Mouse (Mus musculus) right cerebral cortex, postnatal 14 days (tissue): ENCODE measurements around the gene Lrrc2.
A peak's percentile ranks its signal among the peaks of the same experiment; 100 is the strongest.

Source experiments
- DNase-seq: peaks from one replicate; pipeline ENCODE4 v3.0.0; 2022

The Lrrc2 gene

GRCm38 (mm10) chr9:110951397-110951796 lies at the start of gene Lrrc2:
Gene Lrrc2 (plus strand): TSS chr9:110951545.
- DNase-seq: no peak

- DNase-seq: no peak
These were observed 49.1 kb upstream of the Lrrc2 start for GRCm38 (mm10) chr9:110902271-110902670.

- DNase-seq: no peak
These were observed 44.0 kb upstream of the Lrrc2 start for GRCm38 (mm10) chr9:110907201-110907837.

GRCm38 (mm10) chr9:110907838-110908630 lies 43.3 kb upstream of the Lrrc2 start:
- DNase-seq: no peak

GRCm38 (mm10) chr9:110908631-110909016 lies 42.7 kb upstream of the Lrrc2 start:
- DNase-seq: no peak

- no peak for DNase-seq
These were observed 41.9 kb upstream of the Lrrc2 start for GRCm38 (mm10) chr9:110909371-110909967.

- no peak for DNase-seq
These were observed 36.6 kb upstream of the Lrrc2 start for GRCm38 (mm10) chr9:110914631-110915236.

- no peak for DNase-seq
These were observed 35.9 kb upstream of the Lrrc2 start for GRCm38 (mm10) chr9:110915466-110915865.

- DNase-seq: no peak
These were observed 34.6 kb upstream of the Lrrc2 start, which contains the start of gene Fam240a for GRCm38 (mm10) chr9:110916786-110917185. Gene Fam240a (minus strand): TSS chr9:110916861.

GRCm38 (mm10) chr9:110920665-110921419 lies 30.5 kb upstream of the Lrrc2 start:
- no peak for DNase-seq

- peak; percentile 79 for DNase-seq
These were observed 28.6 kb upstream of the Lrrc2 start for GRCm38 (mm10) chr9:110922759-110923158.

GRCm38 (mm10) chr9:110931573-110931972 lies 19.8 kb upstream of the Lrrc2 start:
- DNase-seq: no peak

GRCm38 (mm10) chr9:110933850-110934437 lies 17.4 kb upstream of the Lrrc2 start:
- DNase-seq: peak; percentile 38

- no peak for DNase-seq
These were observed 15.4 kb upstream of the Lrrc2 start for GRCm38 (mm10) chr9:110935941-110936340.

GRCm38 (mm10) chr9:110937506-110938490 lies 13.5 kb upstream of the Lrrc2 start:
- DNase-seq: no peak

- no peak for DNase-seq
These were observed 7.1 kb upstream of the Lrrc2 start for GRCm38 (mm10) chr9:110944265-110944664.

- no peak for DNase-seq
These were observed 6.0 kb upstream of the Lrrc2 start for GRCm38 (mm10) chr9:110945343-110945742.

- no peak for DNase-seq
These were observed 5.4 kb upstream of the Lrrc2 start, which contains the start of gene Tdgf1 for GRCm38 (mm10) chr9:110945926-110946325. Gene Tdgf1 (minus strand): TSS chr9:110946158.

- no peak for DNase-seq
These were observed 4.7 kb upstream of the Lrrc2 start for GRCm38 (mm10) chr9:110946548-110947044.

- DNase-seq: no peak
These were observed 4.1 kb upstream of the Lrrc2 start for GRCm38 (mm10) chr9:110947261-110947661.

GRCm38 (mm10) chr9:110947900-110948299 lies 3.4 kb upstream of the Lrrc2 start:
- no peak for DNase-seq
